8 mouse cellular contexts compared by ENCODE assay signal in genomic region chr3:135437758-135438495, GRCm38 (mm10). TPM values are rescaled to one million over a fixed set of nuclear protein-coding genes. Genes with fewer than 3 reads are reported as not detected.
DNase-seq lines count a peak whose midpoint lies in the region; ATAC-seq and TF ChIP-seq lines count a peak whose summit lies in the region.

Gene Ube2d3, plus strand, starts transcription at chr3:135438149.

- H3K4me1 ChIP-seq in bone marrow macrophage, adult 2 months (ENCODE audit: control insufficient read depth, insufficient read depth, low read length) = peaks cover 5% of the 10 kb centered on the region; the same call in 1 of the 2 replicates
- H3K4me1 ChIP-seq in embryonic fibroblast, embryonic 13.5 days (ENCODE audit: control insufficient read depth, insufficient read depth, low read length) = peaks cover 3% of the 10 kb centered on the region; the same call in 1 of the 2 replicates
- H3K4me1 ChIP-seq in kidney, embryonic 14.5 days (ENCODE audit: control insufficient read depth, insufficient read depth, low read length) = peaks cover 6% of the 10 kb centered on the region
- H3K4me1 ChIP-seq in limb, embryonic 15.5 days = peaks cover 8% of the 10 kb centered on the region

- WGBS in kidney, embryonic 14.5 days = 0% methylated on average over 56 of the region's 56 CpGs
- 0% methylated on average over 55 of the region's 56 CpGs for WGBS in limb, embryonic 15.5 days

- peak; percentile 99 for DNase-seq in A20 (ENCODE audit: low read depth, low spot score)
- DNase-seq in heart, adult 9 months (ENCODE audit: low spot score in 2 of 2) = peak; percentile 99
- peak; percentile 99 for DNase-seq in monocyte, adult 2 months (ENCODE audit: low read depth in 1 of 2, low spot score in 2 of 2)
- peak; percentile 99 for DNase-seq in spleen, postnatal 36 days (ENCODE audit: low spot score in 2 of 2)

- TF ChIP-seq CTCF in bone marrow macrophage, adult 2 months (IDR thresholded peaks at IDR 0.05; ENCODE audit: low read depth, low read length) = no peak
- no peak for TF ChIP-seq CTCF in embryonic fibroblast, embryonic 13.5 days (IDR thresholded peaks at IDR 0.05; ENCODE audit: borderline replicate concordance, insufficient read depth, low read length)

- peaks cover 11% of the 10 kb centered on the region; the same call in 1 of the 2 replicates for H3K36me3 ChIP-seq in kidney, embryonic 14.5 days (ENCODE audit: control insufficient read depth, insufficient read depth, low read length)
- no peaks in the 10 kb centered on the region for H3K36me3 ChIP-seq in limb, embryonic 15.5 days

- H3K27ac ChIP-seq in bone marrow macrophage, adult 2 months (ENCODE audit: insufficient read depth, low read depth, low read length) = peak within 1 kb of the TSS; percentile 100
- H3K27ac ChIP-seq in embryonic fibroblast, embryonic 13.5 days (ENCODE audit: insufficient read depth, low read length) = peak within 1 kb of the TSS; percentile 99
- H3K27ac ChIP-seq in kidney, embryonic 14.5 days (ENCODE audit: low read depth, low read length) = peak within 1 kb of the TSS; percentile 100
- H3K27ac ChIP-seq in limb, embryonic 15.5 days = peak within 1 kb of the TSS; percentile 100

- H3K4me3 ChIP-seq in bone marrow macrophage, adult 2 months (ENCODE audit: insufficient read depth, low read length) = peak within 1 kb of the TSS; percentile 99
- peak within 1 kb of the TSS; percentile 89 for H3K4me3 ChIP-seq in embryonic fibroblast, embryonic 13.5 days (ENCODE audit: insufficient read depth, low read length)
- peak within 1 kb of the TSS; percentile 77 for H3K4me3 ChIP-seq in kidney, embryonic 14.5 days (ENCODE audit: low read length)
- peak within 1 kb of the TSS; percentile 81 for H3K4me3 ChIP-seq in limb, embryonic 15.5 days

- no peaks in the 10 kb centered on the region for H3K27me3 ChIP-seq in kidney, embryonic 14.5 days (ENCODE audit: control insufficient read depth, insufficient read depth, low read length)
- no peaks in the 10 kb centered on the region for H3K27me3 ChIP-seq in limb, embryonic 15.5 days

- H3K9me3 ChIP-seq in kidney, embryonic 14.5 days (ENCODE audit: control insufficient read depth, low read length) = no peaks in the 10 kb centered on the region
- no peaks in the 10 kb centered on the region for H3K9me3 ChIP-seq in limb, embryonic 15.5 days

- H3K9ac ChIP-seq in kidney, embryonic 14.5 days (ENCODE audit: low read depth, low read length) = peak within 1 kb of the TSS; percentile 99
- peak within 1 kb of the TSS; percentile 95 for H3K9ac ChIP-seq in limb, embryonic 15.5 days

- no peak for TF ChIP-seq POLR2A in bone marrow macrophage, adult 2 months (IDR thresholded peaks at IDR 0.05; ENCODE audit: borderline replicate concordance, low read depth, low read length)
- TF ChIP-seq POLR2A in embryonic fibroblast, embryonic 13.5 days (IDR thresholded peaks at IDR 0.05; ENCODE audit: low read depth, low read length) = peak; percentile 91

- ATAC-seq in kidney, embryonic 14.5 days (ENCODE audit: low FRiP score, low TSS enrichment) = peak; percentile 96
- peak; percentile 96 for ATAC-seq in limb, embryonic 15.5 days (ENCODE audit: insufficient number of reproducible peaks, low FRiP score, low TSS enrichment, low read depth)

- peak within 1 kb of the TSS; percentile 48 for H3K4me2 ChIP-seq in kidney, embryonic 14.5 days (replicated peaks; ENCODE audit: low read depth, low read length)
- peak within 1 kb of the TSS; percentile 44 for H3K4me2 ChIP-seq in limb, embryonic 15.5 days

RNA-seq across cellular contexts. Expression of gene Ube2d3, which starts in this region (rescaled TPM):
- 389 and 407 TPM in 2 replicates for polyA plus RNA-seq in bone marrow macrophage, adult 2 months (2012; ENCODE audit: insufficient read depth, insufficient read length, missing spikeins)
- polyA plus RNA-seq in embryonic fibroblast, embryonic 13.5 days (2011; ENCODE audit: insufficient read length, low read depth, missing spikeins) = 407 and 470 TPM in 2 replicates
- polyA plus RNA-seq in kidney, embryonic 14.5 days (2014; fragmentation: Nextera tagmentation; extraction: Ambion mirVana) = 509 and 612 TPM in 2 replicates
- 467 and 488 TPM in 2 replicates for polyA plus RNA-seq in limb, embryonic 15.5 days (2015; fragmentation: Nextera tagmentation; extraction: Ambion mirVana)

Comparison
In these comparisons a context has a peak if more than half of its experiments do, and no peak if none do; other contexts are left out.
1. Peak in every context shown above with its lines: DNase-seq, ATAC-seq, H3K4me3 ChIP-seq and H3K27ac ChIP-seq.